ENCODE assay signal across 8 mouse cellular contexts in the genomic region with DNA sequence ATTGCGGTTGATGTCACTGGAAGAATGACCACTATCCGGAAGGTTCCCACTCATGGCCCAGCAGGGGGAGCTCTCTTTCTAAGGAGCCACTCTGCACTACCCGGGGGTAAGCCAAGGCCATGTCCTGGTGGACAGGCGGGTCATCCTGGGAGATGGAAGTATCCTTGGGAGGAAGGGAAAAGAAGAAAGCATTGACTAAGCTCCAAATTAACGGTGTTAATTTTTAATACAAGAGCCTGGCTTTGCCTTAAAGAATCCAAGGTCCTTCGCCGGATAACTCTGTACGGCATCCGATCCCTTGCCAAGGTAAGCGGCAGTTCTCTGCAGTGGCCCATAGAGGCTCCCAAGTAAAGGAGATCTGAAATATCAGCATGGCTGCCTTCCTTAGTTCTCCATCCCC. TPM values are rescaled to one million over a fixed set of nuclear protein-coding genes. Genes with fewer than 3 reads are reported as not detected.
A peak's percentile ranks its signal among the peaks of the same experiment; 100 is the strongest.
DNase-seq lines count a peak whose midpoint lies in the region; ATAC-seq and TF ChIP-seq lines count a peak whose summit lies in the region.

No protein-coding gene starts in this region.

- no peak overlapping the region for H3K4me3 ChIP-seq in intestine, postnatal 0 days (ENCODE audit: low read depth, low read length)
- peak overlapping the region; percentile 19; the same call in 1 of the 2 replicates for H3K4me3 ChIP-seq in midbrain, embryonic 14.5 days (replicated peaks; ENCODE audit: low read depth, low read length)

- DNase-seq in CD4-positive, CD25-positive, alpha-beta regulatory T cell, adult 2 months (ENCODE audit: low read depth, low spot score), result peak; percentile 52
- DNase-seq in embryo, embryonic 10.5 days (ENCODE audit: low spot score), result peak; percentile 86
- peak; percentile 58 for DNase-seq in gastrocnemius, postnatal 25 days
- peak; percentile 61 to 72 for DNase-seq in left cerebral cortex, postnatal 25 days (ENCODE audit: low spot score in 2 of 2)
- peak; percentile 85 for DNase-seq in midbrain, embryonic 14.5 days
- peak; percentile 23 to 66 for DNase-seq in spleen, postnatal 10 days (ENCODE audit: low spot score in 2 of 2)

- ATAC-seq in CD4-positive, CD25-positive, alpha-beta regulatory T cell, adult 4 months, result no peak
- no peak; the same call in 1 of the 2 replicates for ATAC-seq in intestine, postnatal 0 days
- ATAC-seq in midbrain, embryonic 14.5 days (ENCODE audit: low FRiP score, low TSS enrichment), result peak; percentile 46; the same call in 1 of the 2 replicates

- peak; percentile 75 for TF ChIP-seq CTCF in intestine, postnatal 0 days (IDR thresholded peaks at IDR 0.05; ENCODE audit: low read depth)

- H3K9ac ChIP-seq in intestine, postnatal 0 days (ENCODE audit: low read depth, low read length), result no peak overlapping the region
- H3K9ac ChIP-seq in midbrain, embryonic 14.5 days (replicated peaks; ENCODE audit: low read length), result no peak overlapping the region

- H3K27ac ChIP-seq in intestine, postnatal 0 days (ENCODE audit: low read depth, low read length), result no peak overlapping the region
- no peak overlapping the region for H3K27ac ChIP-seq in midbrain, embryonic 14.5 days (replicated peaks; ENCODE audit: low read depth, low read length)

- no peaks in the 10 kb centered on the region for H3K9me3 ChIP-seq in intestine, postnatal 0 days (ENCODE audit: control insufficient read depth)
- H3K9me3 ChIP-seq in midbrain, embryonic 14.5 days (ENCODE audit: control insufficient read depth, low read length), result no peaks in the 10 kb centered on the region

- intact Hi-C loops in left cerebral cortex, postnatal 25 days (cut with DNase I), result loop anchor here (1.0 kb wide), 1 partner anchor 216 kb away; no protein-coding TSS in a partner anchor

- no peaks in the 10 kb centered on the region for H3K4me1 ChIP-seq in intestine, postnatal 0 days (replicated peaks; ENCODE audit: control insufficient read depth, insufficient read depth, low read length)
- H3K4me1 ChIP-seq in midbrain, embryonic 14.5 days (ENCODE audit: control insufficient read depth, insufficient read depth, low read length), result no peaks in the 10 kb centered on the region

- no peak overlapping the region for H3K4me2 ChIP-seq in intestine, postnatal 0 days (replicated peaks; ENCODE audit: low read depth)
- H3K4me2 ChIP-seq in midbrain, embryonic 14.5 days (ENCODE audit: low read length), result peak overlapping the region; percentile 42

- WGBS in intestine, postnatal 0 days, result 50% methylated on average over 10 of the region's 10 CpGs
- WGBS in midbrain, embryonic 14.5 days, result 34% methylated on average over 10 of the region's 10 CpGs

- no peaks in the 10 kb centered on the region for H3K27me3 ChIP-seq in intestine, postnatal 0 days (replicated peaks; ENCODE audit: control insufficient read depth, insufficient read depth, low read length)
- H3K27me3 ChIP-seq in midbrain, embryonic 14.5 days (ENCODE audit: control insufficient read depth, insufficient read depth, low read length), result no peaks in the 10 kb centered on the region

- no peaks in the 10 kb centered on the region for H3K36me3 ChIP-seq in intestine, postnatal 0 days (ENCODE audit: control insufficient read depth, insufficient read depth)
- no peaks in the 10 kb centered on the region for H3K36me3 ChIP-seq in midbrain, embryonic 14.5 days (ENCODE audit: control insufficient read depth, insufficient read depth, low read length)

RNA-seq across cellular contexts. Expression of a gene that starts 12.8 kb away (rescaled TPM):
- 10 to 100 TPM; 27.3 to 56.2 TPM for polyA plus RNA-seq in CD4-positive, CD25-positive, alpha-beta regulatory T cell, adult 4 months (2017; shearing (Covaris generic))
- total RNA-seq in gastrocnemius, postnatal 25 days (2021), result 10 to 100 TPM; 36.3 to 40.6 TPM
- 17.3 and 18.9 TPM in 2 replicates for polyA plus RNA-seq in intestine, postnatal 0 days (2015; fragmentation: Nextera tagmentation; extraction: Ambion mirVana)
- 100 to 1,000 TPM in 1 of 2 experiments, 10 to 100 TPM in 1; 89.6 to 102 TPM for total RNA-seq in left cerebral cortex, postnatal 25 days (2021)
- polyA plus RNA-seq in midbrain, embryonic 14.5 days (2014; fragmentation: Nextera tagmentation; extraction: Ambion mirVana), result 44.1 and 44.7 TPM in 2 replicates

RNA-seq across cellular contexts. Expression of a gene that starts 49.1 kb away (rescaled TPM):
- polyA plus RNA-seq in CD4-positive, CD25-positive, alpha-beta regulatory T cell, adult 4 months (2017; shearing (Covaris generic)), result 10 to 100 TPM in 1 of 2 experiments, 1 to 10 TPM in 1; 9.6 to 11.5 TPM
- 100 to 1,000 TPM; 122 to 129 TPM for total RNA-seq in gastrocnemius, postnatal 25 days (2021)
- 7.4 and 7.5 TPM in 2 replicates for polyA plus RNA-seq in intestine, postnatal 0 days (2015; fragmentation: Nextera tagmentation; extraction: Ambion mirVana)
- total RNA-seq in left cerebral cortex, postnatal 25 days (2021), result 1 to 10 TPM; 6.4 to 7.5 TPM
- polyA plus RNA-seq in midbrain, embryonic 14.5 days (2014; fragmentation: Nextera tagmentation; extraction: Ambion mirVana), result 1.2 and 1.7 TPM in 2 replicates

RNA-seq across cellular contexts. Expression of a gene that starts 55.8 kb away (rescaled TPM):
- 100 to 1,000 TPM; 541 to 576 TPM for polyA plus RNA-seq in CD4-positive, CD25-positive, alpha-beta regulatory T cell, adult 4 months (2017; shearing (Covaris generic))
- 1 to 10 TPM; 3.6 to 4.1 TPM for total RNA-seq in gastrocnemius, postnatal 25 days (2021)
- polyA plus RNA-seq in intestine, postnatal 0 days (2015; fragmentation: Nextera tagmentation; extraction: Ambion mirVana), result 20.9 and 23.8 TPM in 2 replicates
- total RNA-seq in left cerebral cortex, postnatal 25 days (2021), result 10 to 100 TPM; 45.2 to 55.3 TPM
- polyA plus RNA-seq in midbrain, embryonic 14.5 days (2014; fragmentation: Nextera tagmentation; extraction: Ambion mirVana), result 43.6 and 57.5 TPM in 2 replicates
